Mouse (Mus musculus) liver, embryonic 12.5 days (tissue): ENCODE measurements at regions not wholly inside any gene's neighbourhood (a gene's known extent, or its start where the extent isn't known, plus 50 kb on each side); places are given as distances from the start of the nearest gene placed in this dataset.

Experiments
- ATAC-seq: fragments of 200-750 bp; cut with Nextera tagmentation; 2 replicates; pipeline ENCODE4 v1.8.0; 2017; ENCODE audit warnings: moderate number of reproducible peaks, mild to moderate bottlenecking, moderate library complexity
- H3K27ac ChIP-seq: fragments of 300-500 bp; sonication (generic); 2 replicates; pipeline ENCODE4 v1.5.1; 2016; ENCODE audit warnings: mild to moderate bottlenecking
- H3K27me3 ChIP-seq: fragments of 300-500 bp; sonication (generic); replicated peaks from 2 replicates; pipeline ENCODE4 v1.6.1; 2016; ENCODE audit warnings: mild to moderate bottlenecking, moderate library complexity
- H3K36me3 ChIP-seq: fragments of 300-500 bp; sonication (generic); 2 replicates; pipeline ENCODE4 v1.6.1; 2016; ENCODE audit warnings: mild to moderate bottlenecking, moderate library complexity
- H3K4me1 ChIP-seq: fragments of 300-500 bp; sonication (generic); 2 replicates; pipeline ENCODE4 v1.6.1; 2016
- H3K4me2 ChIP-seq: fragments of 300-500 bp; sonication (generic); 2 replicates; pipeline ENCODE4 v1.6.1; 2016; ENCODE audit warnings: mild to moderate bottlenecking, moderate library complexity
- H3K4me3 ChIP-seq: fragments of 300-500 bp; sonication (generic); 2 replicates; pipeline ENCODE4 v1.5.1; 2016; ENCODE audit warnings: mild to moderate bottlenecking, moderate library complexity
- H3K9ac ChIP-seq: fragments of 300-500 bp; sonication (generic); 2 replicates; pipeline ENCODE4 v1.6.1; 2016; ENCODE audit warnings: mild to moderate bottlenecking, moderate library complexity
- H3K9me3 ChIP-seq: fragments of 300-500 bp; sonication (generic); replicated peaks from 2 replicates; pipeline ENCODE4 v1.6.1; 2016; ENCODE audit warnings: mild to moderate bottlenecking, moderate library complexity
- WGBS: fragments of 180-500 bp; shearing (Covaris S2); methylation state at CpG from one replicate; pipeline ENCODE4 v1.1.7; 2016; ENCODE audit not compliant: insufficient replicate concordance; 5-methylcytosine and 5-hydroxymethylcytosine counted together

DNA sequence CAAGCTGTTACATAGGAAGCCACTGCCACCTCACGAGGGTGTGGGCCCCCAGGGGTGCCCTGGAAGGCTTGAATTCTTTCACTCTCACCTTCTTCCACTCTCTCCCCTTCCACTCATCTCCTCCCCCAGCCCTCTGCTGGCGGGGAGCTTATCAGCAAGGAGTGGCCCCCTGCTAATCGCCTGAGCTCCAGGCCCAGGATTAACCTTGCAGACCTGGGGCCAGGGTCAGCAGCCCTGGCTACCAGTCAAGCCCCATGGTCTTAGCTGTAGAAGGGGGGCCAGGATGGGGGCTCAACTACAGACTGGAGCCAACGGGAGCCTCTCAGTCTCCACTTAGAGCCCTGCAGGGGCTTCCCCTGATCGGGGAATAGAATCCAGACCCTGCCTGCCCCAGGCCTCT, 75.8 kb upstream of the Larp1 start:
- WGBS: 10% methylated on average over 5 of the region's 5 CpGs
- H3K27ac ChIP-seq: no peak overlapping the region
- H3K36me3 ChIP-seq: no peaks in the 10 kb centered on the region
- no peaks in the 10 kb centered on the region for H3K9me3 ChIP-seq
- peaks cover 21% of the 10 kb centered on the region for H3K4me1 ChIP-seq
- ATAC-seq: peak; percentile 24; the same call in 1 of the 2 replicates
- H3K9ac ChIP-seq: no peak overlapping the region
- H3K27me3 ChIP-seq: peaks cover 44% of the 10 kb centered on the region
- H3K4me3 ChIP-seq: no peak overlapping the region
- no peak overlapping the region for H3K4me2 ChIP-seq

DNA sequence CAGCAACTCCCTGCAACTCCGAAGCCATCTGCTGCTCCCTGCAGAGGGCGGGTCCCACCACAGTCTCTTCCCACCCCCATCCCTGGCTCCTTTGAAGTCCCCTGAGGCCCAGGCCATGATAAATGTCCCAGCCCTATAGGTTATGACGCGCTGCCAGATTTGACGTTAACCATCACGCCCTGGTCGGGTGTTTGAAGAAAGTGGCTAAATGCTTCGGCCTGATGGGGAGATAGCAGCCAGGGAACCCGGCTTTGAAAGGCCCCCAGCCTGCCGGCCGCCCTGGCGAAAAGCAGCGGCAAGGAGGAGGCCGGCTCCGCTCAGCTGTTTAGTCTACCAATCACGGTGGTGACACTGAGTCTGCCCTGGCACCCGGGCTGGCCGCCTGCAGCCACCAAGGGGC, 79.4 kb upstream of the Larp1 start:
- H3K9me3 ChIP-seq: no peaks in the 10 kb centered on the region
- no peak for ATAC-seq
- H3K4me2 ChIP-seq: peak overlapping the region; percentile 22; the same call in 1 of the 2 replicates
- no peak overlapping the region for H3K4me3 ChIP-seq
- 17% methylated on average over 18 of the region's 18 CpGs for WGBS
- H3K27ac ChIP-seq: no peak overlapping the region
- peaks cover 35% of the 10 kb centered on the region for H3K27me3 ChIP-seq
- no peaks in the 10 kb centered on the region for H3K36me3 ChIP-seq
- H3K4me1 ChIP-seq: peaks cover 18% of the 10 kb centered on the region
- H3K9ac ChIP-seq: no peak overlapping the region

- Histone ChIP-seq H3K9me3 (no peaks in the 10 kb centered on the region), H3K27ac (no peak overlapping the region), H3K4me1 (peaks cover 6% of the 10 kb centered on the region), H3K36me3 (no peaks in the 10 kb centered on the region), H3K4me3 (no peak overlapping the region), H3K4me2 (no peak overlapping the region), H3K9ac (no peak overlapping the region), H3K27me3 (peaks cover 3% of the 10 kb centered on the region; the same call in 1 of the 2 replicates)
- WGBS: 84% methylated on average over 2 of the region's 2 CpGs
- ATAC-seq: no peak
Observed at GRCm38 (mm10) chr11:57920263-57920662, 87.6 kb upstream of the Hand1 start.

GRCm38 (mm10) chr11:57918447-57919059, 85.9 kb upstream of the Hand1 start:
- no peak overlapping the region for H3K27ac ChIP-seq
- no peaks in the 10 kb centered on the region for H3K9me3 ChIP-seq
- 74% methylated on average over 18 of the region's 18 CpGs for WGBS
- H3K4me3 ChIP-seq: no peak overlapping the region
- ATAC-seq: no peak
- H3K27me3 ChIP-seq: peaks cover 3% of the 10 kb centered on the region; the same call in 1 of the 2 replicates
- no peak overlapping the region for H3K9ac ChIP-seq
- no peak overlapping the region for H3K4me2 ChIP-seq
- H3K4me1 ChIP-seq: peaks cover 8% of the 10 kb centered on the region
- no peaks in the 10 kb centered on the region for H3K36me3 ChIP-seq

DNA sequence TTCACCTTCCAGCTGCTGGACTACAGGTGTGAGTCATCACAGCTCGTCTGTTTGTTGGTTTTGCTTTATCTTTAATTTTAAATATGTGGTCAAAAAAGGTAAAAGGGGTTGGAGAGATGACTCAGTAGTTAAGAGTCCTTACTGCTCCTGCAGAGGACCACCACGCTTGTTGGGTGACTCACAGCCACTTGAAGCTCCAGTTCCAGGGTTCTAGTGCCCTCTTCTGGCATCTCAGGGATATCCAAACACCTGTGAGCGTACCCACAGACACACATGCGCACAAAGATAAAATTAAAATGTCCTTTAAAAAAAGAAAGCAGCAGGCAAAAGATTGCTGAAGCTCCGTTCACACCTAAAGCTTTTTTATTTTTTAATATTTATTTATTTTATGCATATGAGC, 85.4 kb upstream of the Hand1 start:
- no peak for ATAC-seq
- no peak overlapping the region for H3K27ac ChIP-seq
- H3K9me3 ChIP-seq: no peaks in the 10 kb centered on the region
- WGBS: 53% methylated on average over 5 of the region's 5 CpGs
- H3K36me3 ChIP-seq: no peaks in the 10 kb centered on the region
- no peak overlapping the region for H3K4me2 ChIP-seq
- peaks cover 14% of the 10 kb centered on the region for H3K4me1 ChIP-seq
- peaks cover 8% of the 10 kb centered on the region; the same call in 1 of the 2 replicates for H3K27me3 ChIP-seq
- no peak overlapping the region for H3K9ac ChIP-seq
- H3K4me3 ChIP-seq: no peak overlapping the region

DNA sequence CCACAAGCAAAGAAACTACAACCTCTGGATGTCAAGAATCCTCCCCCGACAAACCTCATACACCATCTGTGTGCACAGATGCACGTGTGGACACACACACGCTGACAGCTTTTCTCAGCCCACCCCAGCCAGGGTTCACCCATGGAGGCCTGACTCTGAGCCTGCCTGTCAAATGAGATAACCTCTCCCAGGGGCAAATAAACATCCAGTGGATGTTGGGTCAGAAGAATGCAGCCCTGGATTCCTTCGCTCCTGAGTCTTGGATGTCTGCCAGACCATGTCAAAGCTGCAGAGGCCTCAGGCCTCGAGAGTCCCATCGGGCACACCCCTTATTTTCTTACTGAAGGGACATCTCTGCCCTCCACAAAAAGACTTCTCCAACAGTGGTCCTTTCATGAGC, 83.4 kb upstream of the Hand1 start:
- Histone ChIP-seq H3K4me1 (peaks cover 21% of the 10 kb centered on the region), H3K9ac (no peak overlapping the region), H3K27me3 (peaks cover 13% of the 10 kb centered on the region; the same call in 1 of the 2 replicates), H3K4me2 (no peak overlapping the region), H3K36me3 (no peaks in the 10 kb centered on the region), H3K27ac (no peak overlapping the region), H3K9me3 (no peaks in the 10 kb centered on the region), H3K4me3 (no peak overlapping the region)
- 41% methylated on average over 6 of the region's 6 CpGs for WGBS
- ATAC-seq: peak; percentile 10; the same call in 1 of the 2 replicates

GRCm38 (mm10) chr11:57913801-57914560, 81.4 kb upstream of the Hand1 start:
- 40% methylated on average over 3 of the region's 3 CpGs for WGBS
- ATAC-seq: no peak
- Histone ChIP-seq H3K4me3 (no peak overlapping the region), H3K4me2 (no peak overlapping the region), H3K9ac (no peak overlapping the region), H3K36me3 (no peaks in the 10 kb centered on the region), H3K27me3 (0 out of 2 replicates have a peak, but pooled peaks cover 10% of the 10 kb centered on the region), H3K4me1 (peaks cover 21% of the 10 kb centered on the region), H3K9me3 (no peaks in the 10 kb centered on the region), H3K27ac (no peak overlapping the region)

- H3K27ac ChIP-seq: no peak overlapping the region
- WGBS: 22% methylated on average over 14 of the region's 14 CpGs
Observed at GRCm38 (mm10) chr11:57913020-57913699, 80.5 kb upstream of the Hand1 start.

DNA sequence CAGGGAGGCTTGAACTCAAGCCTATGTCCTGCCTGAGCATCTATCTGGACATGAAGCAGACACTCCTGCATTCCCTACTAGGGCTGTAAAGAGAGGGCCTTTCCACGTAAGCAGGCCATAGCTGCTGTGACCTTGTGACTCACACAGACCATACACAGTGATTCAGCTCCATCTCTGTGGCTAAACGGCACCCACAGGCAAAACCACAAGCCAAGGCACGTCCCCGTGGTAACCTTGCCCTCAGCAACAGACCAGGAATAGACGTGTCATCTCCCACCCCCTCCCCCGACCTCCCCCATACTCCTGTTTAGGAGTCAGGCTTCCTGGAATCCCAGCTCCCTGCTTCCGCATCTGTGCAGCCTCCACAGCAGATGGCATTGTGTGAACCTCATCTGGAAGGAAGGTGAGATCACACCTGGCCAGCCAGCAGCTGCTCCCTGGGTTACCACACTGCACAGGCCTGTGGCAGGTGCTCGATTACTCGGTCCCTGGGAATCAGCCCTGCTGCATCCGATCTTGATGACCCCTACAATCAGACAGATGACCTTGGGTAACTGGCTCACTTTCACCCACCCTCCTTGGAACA, 79.2 kb upstream of the Hand1 start:
- no peak for ATAC-seq
- H3K4me1 ChIP-seq: peaks cover 21% of the 10 kb centered on the region
- H3K9ac ChIP-seq: no peak overlapping the region
- H3K27ac ChIP-seq: no peak overlapping the region
- 0 out of 2 replicates have a peak, but pooled peaks cover 13% of the 10 kb centered on the region for H3K27me3 ChIP-seq
- no peaks in the 10 kb centered on the region for H3K9me3 ChIP-seq
- 12% methylated on average over 10 of the region's 10 CpGs for WGBS
- H3K4me3 ChIP-seq: no peak overlapping the region
- H3K36me3 ChIP-seq: no peaks in the 10 kb centered on the region
- no peak overlapping the region for H3K4me2 ChIP-seq

More at GRCm38 (mm10) chr11:57913020-57913699, 80.5 kb upstream of the Hand1 start:
- Histone ChIP-seq H3K4me2 (no peak overlapping the region), H3K9me3 (no peaks in the 10 kb centered on the region), H3K27me3 (0 out of 2 replicates have a peak, but pooled peaks cover 10% of the 10 kb centered on the region), H3K9ac (no peak overlapping the region), H3K4me3 (no peak overlapping the region), H3K4me1 (peaks cover 21% of the 10 kb centered on the region), H3K36me3 (no peaks in the 10 kb centered on the region)
- ATAC-seq: no peak

DNA sequence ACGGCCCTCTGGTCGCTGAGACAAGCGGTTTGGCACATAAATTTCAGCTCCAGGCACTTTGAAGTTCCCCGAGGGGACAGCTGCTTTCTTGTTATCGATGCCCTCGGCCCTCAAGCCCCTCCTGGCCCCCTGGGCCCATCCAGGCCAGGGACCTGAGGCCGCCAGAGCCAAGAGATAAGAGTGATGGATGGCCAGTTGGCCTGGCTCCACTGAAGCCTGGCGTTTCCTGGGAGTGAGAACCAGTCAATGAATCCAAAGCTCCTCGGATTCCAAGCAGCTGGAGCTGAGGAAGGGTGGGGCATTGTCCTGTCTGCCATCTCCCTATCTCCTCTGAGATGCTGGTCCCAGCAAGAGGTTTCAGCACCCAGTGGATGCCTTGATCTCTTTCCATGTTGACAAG, 71.6 kb upstream of the Hand1 start:
- Histone ChIP-seq H3K4me3 (no peak overlapping the region), H3K4me1 (no peaks in the 10 kb centered on the region), H3K27me3 (0 out of 2 replicates have a peak, but pooled peaks cover 14% of the 10 kb centered on the region), H3K4me2 (no peak overlapping the region), H3K9ac (no peak overlapping the region), H3K36me3 (no peaks in the 10 kb centered on the region), H3K27ac (no peak overlapping the region), H3K9me3 (no peaks in the 10 kb centered on the region)
- 26% methylated on average over 9 of the region's 9 CpGs for WGBS
- no peak for ATAC-seq

GRCm38 (mm10) chr11:57899335-57899734, 66.7 kb upstream of the Hand1 start:
- 0 out of 2 replicates have a peak, but pooled peaks cover 11% of the 10 kb centered on the region for H3K27me3 ChIP-seq
- 31% methylated on average over 4 of the region's 4 CpGs for WGBS
- no peak overlapping the region for H3K4me2 ChIP-seq
- no peaks in the 10 kb centered on the region for H3K36me3 ChIP-seq
- no peak overlapping the region for H3K4me3 ChIP-seq
- H3K9me3 ChIP-seq: no peaks in the 10 kb centered on the region
- ATAC-seq: no peak
- H3K9ac ChIP-seq: no peak overlapping the region
- H3K27ac ChIP-seq: no peak overlapping the region
- no peaks in the 10 kb centered on the region for H3K4me1 ChIP-seq
